Mouse (Mus musculus) adipocyte (in vitro differentiated cells): ENCODE results near the gene Tns1.
"Not testable (repeated sequence)": the region's sequence is repeated elsewhere in the genome, so short reads cannot be mapped to it uniquely, and the experiment has no call there.

Experiments
- DNase-seq: peaks from one replicate; pipeline ENCODE4 v3.0.0-alpha.2; 2016; ENCODE audit warnings: low spot score

The Tns1 gene

GRCm38 (mm10) chr1:74124021-74124981 is at the start of gene Tns1:
TSS of gene Tns1 (minus strand) at chr1:74124449.
- DNase-seq: no peak

GRCm38 (mm10) chr1:74172722-74173121 is 48.5 kb upstream of the Tns1 start:
- no peak for DNase-seq

GRCm38 (mm10) chr1:74169721-74170120 is 45.5 kb upstream of the Tns1 start:
- DNase-seq: no peak

GRCm38 (mm10) chr1:74167136-74167535 is 42.9 kb upstream of the Tns1 start:
- no peak for DNase-seq

- DNase-seq: no peak
Observed at GRCm38 (mm10) chr1:74160036-74160435, 35.8 kb upstream of the Tns1 start.

GRCm38 (mm10) chr1:74159613-74160012 is 35.4 kb upstream of the Tns1 start:
- not testable (repeated sequence) for DNase-seq

- DNase-seq: no peak
Observed at GRCm38 (mm10) chr1:74156381-74156910, 32.2 kb upstream of the Tns1 start.

GRCm38 (mm10) chr1:74155435-74156012 is 31.3 kb upstream of the Tns1 start:
- no peak for DNase-seq

- DNase-seq: no peak
Observed at GRCm38 (mm10) chr1:74153461-74154184, 29.4 kb upstream of the Tns1 start, which contains the start of gene Cxcr2. TSS of gene Cxcr2 (plus strand) at chr1:74153989.

- DNase-seq: peak; percentile 60
Observed at GRCm38 (mm10) chr1:74151091-74151490, 26.8 kb upstream of the Tns1 start.

GRCm38 (mm10) chr1:74150101-74150500 is 25.9 kb upstream of the Tns1 start:
- DNase-seq: no peak

GRCm38 (mm10) chr1:74149106-74149885 is 25.0 kb upstream of the Tns1 start:
- no peak for DNase-seq

GRCm38 (mm10) chr1:74141781-74142180 is 17.5 kb upstream of the Tns1 start:
- DNase-seq: no peak

GRCm38 (mm10) chr1:74139415-74139814 is 15.2 kb upstream of the Tns1 start:
- no peak for DNase-seq

GRCm38 (mm10) chr1:74135326-74135950 is 11.2 kb upstream of the Tns1 start:
- no peak for DNase-seq

GRCm38 (mm10) chr1:74133954-74134353 is 9.7 kb upstream of the Tns1 start:
- no peak for DNase-seq

- DNase-seq: peak; percentile 50
Observed at GRCm38 (mm10) chr1:74132011-74132410, 7.8 kb upstream of the Tns1 start.

GRCm38 (mm10) chr1:74130883-74131659 is 6.8 kb upstream of the Tns1 start:
- peak; percentile 59 for DNase-seq

GRCm38 (mm10) chr1:74124991-74125552 is 823 bp upstream of the Tns1 start, which contains the start of gene Rufy4:
TSS of gene Rufy4 (plus strand) at chr1:74125541.
- peak; percentile 80 for DNase-seq

GRCm38 (mm10) chr1:74123215-74123614 is 1.0 kb downstream of the Tns1 start:
- DNase-seq: no peak
